Mouse (Mus musculus): ENCODE data around the gene Psmd9. TPM values are rescaled to one million over a fixed set of nuclear protein-coding genes. Genes with fewer than 3 reads are reported as not detected.
A peak's percentile ranks its signal among the peaks of the same experiment; 100 is the strongest.

Psmd9 gene
- total and polyA plus RNA-seq, 2 experiments = 28.5 to 29.8 TPM

- 91% methylated on average over 25 of the region's 25 CpGs for WGBS
Measured at GRCm38 (mm10) chr5:123148073-123148722, 21.0 kb upstream of the Psmd9 start.

GRCm38 (mm10) chr5:123149451-123150400 is 19.5 kb upstream of the Psmd9 start:
- TF ChIP-seq POLR2A (IDR thresholded peaks at IDR 0.05; ENCODE audit: extremely low read depth, insufficient read depth, low read length) (no peak), CTCF (IDR thresholded peaks at IDR 0.05; ENCODE audit: low read depth, low read length) (peak; percentile 94)
- no peak overlapping the region for H3K27ac ChIP-seq (replicated peaks; ENCODE audit: insufficient read depth, low read depth, low read length)
- H3K79me2 ChIP-seq (ENCODE audit: control insufficient read depth, insufficient read depth, low read length) = peaks cover 20% of the 10 kb centered on the region; the same call in 1 of the 2 replicates
- no peaks in the 10 kb centered on the region for H3K27me3 ChIP-seq (ENCODE audit: control insufficient read depth, insufficient read depth, low read length)
- H3K36me3 ChIP-seq (ENCODE audit: control insufficient read depth, insufficient read depth, low read length) = peaks cover 20% of the 10 kb centered on the region
- peak; percentile 69 for DNase-seq (ENCODE audit: extremely low read depth, low read depth, low spot score)
- H3K4me1 ChIP-seq (ENCODE audit: control insufficient read depth, insufficient read depth, low read length) = peaks cover 13% of the 10 kb centered on the region
- H3K4me3 ChIP-seq (ENCODE audit: insufficient read depth, low read depth, low read length) = peak overlapping the region; percentile 26; the same call in 1 of the 2 replicates
- 5% methylated on average over 19 of the region's 19 CpGs for WGBS
- H3K9ac ChIP-seq (ENCODE audit: low read depth, low read length) = 0 out of 2 replicates have a peak overlapping the region, but pooled peaks have one; percentile 7

More at GRCm38 (mm10) chr5:123148073-123148722, 21.0 kb upstream of the Psmd9 start:
- DNase-seq (ENCODE audit: extremely low read depth, low read depth, low spot score) = no peak
- Histone ChIP-seq H3K36me3 (ENCODE audit: control insufficient read depth, insufficient read depth, low read length) (peaks cover 19% of the 10 kb centered on the region; the same call in 1 of the 2 replicates), H3K79me2 (ENCODE audit: control insufficient read depth, insufficient read depth, low read length) (peaks cover 23% of the 10 kb centered on the region; the same call in 1 of the 2 replicates), H3K4me1 (ENCODE audit: control insufficient read depth, insufficient read depth, low read length) (peaks cover 20% of the 10 kb centered on the region), H3K9ac (ENCODE audit: low read depth, low read length) (no peak overlapping the region), H3K27me3 (ENCODE audit: control insufficient read depth, insufficient read depth, low read length) (no peaks in the 10 kb centered on the region), H3K27ac (replicated peaks; ENCODE audit: insufficient read depth, low read depth, low read length) (no peak overlapping the region), H3K4me3 (ENCODE audit: insufficient read depth, low read depth, low read length) (no peak overlapping the region)
- TF ChIP-seq CTCF (IDR thresholded peaks at IDR 0.05; ENCODE audit: low read depth, low read length) = no peak
- TF ChIP-seq POLR2A (IDR thresholded peaks at IDR 0.05; ENCODE audit: extremely low read depth, insufficient read depth, low read length) = no peak

GRCm38 (mm10) chr5:123150641-123151040 is 18.6 kb upstream of the Psmd9 start:
- no peak for DNase-seq (ENCODE audit: extremely low read depth, low read depth, low spot score)

GRCm38 (mm10) chr5:123151077-123151476 is 18.1 kb upstream of the Psmd9 start:
- H3K27me3 ChIP-seq (ENCODE audit: control insufficient read depth, insufficient read depth, low read length) = no peaks in the 10 kb centered on the region
- peaks cover 20% of the 10 kb centered on the region; the same call in 1 of the 2 replicates for H3K79me2 ChIP-seq (ENCODE audit: control insufficient read depth, insufficient read depth, low read length)
- no peak for TF ChIP-seq CTCF (IDR thresholded peaks at IDR 0.05; ENCODE audit: low read depth, low read length)
- no peak for TF ChIP-seq POLR2A (IDR thresholded peaks at IDR 0.05; ENCODE audit: extremely low read depth, insufficient read depth, low read length)
- H3K9ac ChIP-seq (ENCODE audit: low read depth, low read length) = 0 out of 2 replicates have a peak overlapping the region, but pooled peaks have one; percentile 3
- peaks cover 23% of the 10 kb centered on the region for H3K36me3 ChIP-seq (ENCODE audit: control insufficient read depth, insufficient read depth, low read length)
- peaks cover 7% of the 10 kb centered on the region; the same call in 1 of the 2 replicates for H3K4me1 ChIP-seq (ENCODE audit: control insufficient read depth, insufficient read depth, low read length)
- WGBS = 57% methylated on average over 7 of the region's 7 CpGs
- DNase-seq (ENCODE audit: extremely low read depth, low read depth, low spot score) = peak; percentile 43
- H3K4me3 ChIP-seq (ENCODE audit: insufficient read depth, low read depth, low read length) = no peak overlapping the region
- H3K27ac ChIP-seq (replicated peaks; ENCODE audit: insufficient read depth, low read depth, low read length) = peak overlapping the region; percentile 35

More at GRCm38 (mm10) chr5:123150641-123151040, 18.6 kb upstream of the Psmd9 start:
- 46% methylated on average over 7 of the region's 7 CpGs for WGBS
- peaks cover 8% of the 10 kb centered on the region; the same call in 1 of the 2 replicates for H3K4me1 ChIP-seq (ENCODE audit: control insufficient read depth, insufficient read depth, low read length)
- no peak overlapping the region for H3K4me3 ChIP-seq (ENCODE audit: insufficient read depth, low read depth, low read length)
- no peak for TF ChIP-seq CTCF (IDR thresholded peaks at IDR 0.05; ENCODE audit: low read depth, low read length)
- TF ChIP-seq POLR2A (IDR thresholded peaks at IDR 0.05; ENCODE audit: extremely low read depth, insufficient read depth, low read length) = no peak
- peaks cover 23% of the 10 kb centered on the region for H3K36me3 ChIP-seq (ENCODE audit: control insufficient read depth, insufficient read depth, low read length)
- 0 out of 2 replicates have a peak overlapping the region, but pooled peaks have one; percentile 3 for H3K9ac ChIP-seq (ENCODE audit: low read depth, low read length)
- no peaks in the 10 kb centered on the region for H3K27me3 ChIP-seq (ENCODE audit: control insufficient read depth, insufficient read depth, low read length)
- peak overlapping the region; percentile 35 for H3K27ac ChIP-seq (replicated peaks; ENCODE audit: insufficient read depth, low read depth, low read length)
- H3K79me2 ChIP-seq (ENCODE audit: control insufficient read depth, insufficient read depth, low read length) = peaks cover 20% of the 10 kb centered on the region; the same call in 1 of the 2 replicates

GRCm38 (mm10) chr5:123151707-123152362 is 17.4 kb upstream of the Psmd9 start:
- Histone ChIP-seq H3K4me1 (ENCODE audit: control insufficient read depth, insufficient read depth, low read length) (peaks cover 7% of the 10 kb centered on the region; the same call in 1 of the 2 replicates), H3K79me2 (ENCODE audit: control insufficient read depth, insufficient read depth, low read length) (peaks cover 20% of the 10 kb centered on the region; the same call in 1 of the 2 replicates), H3K36me3 (ENCODE audit: control insufficient read depth, insufficient read depth, low read length) (peaks cover 21% of the 10 kb centered on the region), H3K4me3 (ENCODE audit: insufficient read depth, low read depth, low read length) (no peak overlapping the region), H3K9ac (ENCODE audit: low read depth, low read length) (no peak overlapping the region), H3K27me3 (ENCODE audit: control insufficient read depth, insufficient read depth, low read length) (no peaks in the 10 kb centered on the region), H3K27ac (replicated peaks; ENCODE audit: insufficient read depth, low read depth, low read length) (no peak overlapping the region)
- no peak for DNase-seq (ENCODE audit: extremely low read depth, low read depth, low spot score)
- no peak for TF ChIP-seq CTCF (IDR thresholded peaks at IDR 0.05; ENCODE audit: low read depth, low read length)
- no peak for TF ChIP-seq POLR2A (IDR thresholded peaks at IDR 0.05; ENCODE audit: extremely low read depth, insufficient read depth, low read length)
- 91% methylated on average over 18 of the region's 19 CpGs for WGBS

Measured in liver, adult 2 months (tissue).